Mouse (Mus musculus) R1 (cell line): ENCODE results near the gene Zic5.
"Not testable (repeated sequence)": the region's sequence is repeated elsewhere in the genome, so short reads cannot be mapped to it uniquely, and the experiment has no call there.

Experiments used
- DNase-seq: peaks from one replicate; pipeline ENCODE4 v3.0.0-alpha.2; 2018; ENCODE audit warnings: low read depth, low spot score

The Zic5 gene

DNA sequence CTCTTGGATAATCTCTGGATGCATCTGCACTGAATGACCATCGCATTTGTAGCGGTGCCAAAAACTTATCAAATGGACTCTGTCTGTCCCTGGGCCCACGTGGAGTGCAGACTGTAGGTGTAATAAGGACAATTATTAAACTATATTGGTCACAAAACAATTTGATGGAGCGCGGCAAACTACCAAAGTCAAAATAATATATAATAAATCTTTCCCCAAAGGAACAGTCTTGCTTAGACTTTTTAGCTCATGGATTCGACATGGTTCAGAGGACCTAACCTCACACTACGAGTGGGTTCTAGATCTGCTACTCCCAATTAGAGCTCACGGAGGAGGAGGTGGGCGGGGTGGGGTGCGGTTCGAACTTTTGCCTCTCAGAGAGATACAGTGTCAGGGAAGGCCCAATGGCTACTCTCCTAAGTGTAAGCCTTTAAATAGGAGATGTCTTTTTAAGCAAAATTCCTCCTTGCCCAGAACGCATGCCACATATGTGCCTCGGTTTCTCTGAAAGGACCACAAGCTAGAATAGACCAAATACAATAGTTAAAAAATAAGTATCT, 534 bp upstream of the Zic5 start:
- DNase-seq = peak; percentile 63

DNA sequence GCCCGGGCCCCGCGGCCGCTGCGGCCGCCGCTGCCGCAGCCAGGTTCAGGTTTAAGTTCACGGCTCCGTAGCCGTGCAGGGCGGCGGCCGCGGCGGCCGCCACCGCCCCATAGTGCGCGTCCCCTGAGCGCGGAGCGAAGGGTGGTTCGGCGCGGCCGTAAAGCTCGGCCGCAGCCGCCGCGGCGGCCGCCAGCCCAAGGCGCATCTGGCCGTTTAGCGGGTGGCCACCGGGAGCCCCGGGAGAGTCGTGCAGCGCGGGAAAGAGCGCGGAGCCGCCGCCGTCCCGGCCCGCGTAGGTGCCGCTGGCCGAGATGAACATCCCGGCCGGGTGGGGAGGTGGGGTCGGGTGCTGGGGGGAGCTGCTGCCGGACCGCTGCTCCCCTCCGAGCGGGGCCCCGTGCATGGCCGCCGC, 1.1 kb downstream of the Zic5 start:
- DNase-seq = no peak

DNA sequence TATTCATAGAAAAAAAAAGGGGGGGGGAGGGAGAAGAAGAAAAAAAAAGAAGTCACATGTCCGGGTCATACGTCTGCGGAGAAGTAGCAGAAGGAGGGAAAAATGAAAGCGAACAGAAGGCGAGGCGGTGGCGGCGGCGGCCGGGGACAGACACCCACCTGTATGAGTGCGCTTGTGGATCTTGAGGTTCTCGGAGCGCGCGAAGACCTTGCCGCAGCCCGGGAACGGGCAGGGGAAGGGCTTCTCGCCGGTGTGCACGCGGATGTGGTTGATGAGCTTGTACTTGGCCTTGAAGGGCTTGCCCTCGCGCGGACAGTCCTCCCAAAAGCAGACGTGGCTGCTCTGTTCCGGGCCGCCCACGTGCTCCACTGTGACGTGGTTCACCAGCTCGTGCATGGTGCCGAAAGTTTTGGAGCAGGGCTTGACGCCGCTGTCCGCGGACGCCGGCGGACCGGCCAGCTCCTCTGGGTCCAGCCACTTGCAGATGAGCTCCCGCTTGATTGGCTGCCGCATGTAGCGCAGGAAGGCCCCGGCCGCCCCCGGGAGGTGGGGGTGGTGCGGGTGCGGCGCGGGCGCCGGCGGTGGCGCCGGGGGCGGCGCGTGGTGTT, 1.6 kb downstream of the Zic5 start:
- peak; percentile 53 for DNase-seq

DNA sequence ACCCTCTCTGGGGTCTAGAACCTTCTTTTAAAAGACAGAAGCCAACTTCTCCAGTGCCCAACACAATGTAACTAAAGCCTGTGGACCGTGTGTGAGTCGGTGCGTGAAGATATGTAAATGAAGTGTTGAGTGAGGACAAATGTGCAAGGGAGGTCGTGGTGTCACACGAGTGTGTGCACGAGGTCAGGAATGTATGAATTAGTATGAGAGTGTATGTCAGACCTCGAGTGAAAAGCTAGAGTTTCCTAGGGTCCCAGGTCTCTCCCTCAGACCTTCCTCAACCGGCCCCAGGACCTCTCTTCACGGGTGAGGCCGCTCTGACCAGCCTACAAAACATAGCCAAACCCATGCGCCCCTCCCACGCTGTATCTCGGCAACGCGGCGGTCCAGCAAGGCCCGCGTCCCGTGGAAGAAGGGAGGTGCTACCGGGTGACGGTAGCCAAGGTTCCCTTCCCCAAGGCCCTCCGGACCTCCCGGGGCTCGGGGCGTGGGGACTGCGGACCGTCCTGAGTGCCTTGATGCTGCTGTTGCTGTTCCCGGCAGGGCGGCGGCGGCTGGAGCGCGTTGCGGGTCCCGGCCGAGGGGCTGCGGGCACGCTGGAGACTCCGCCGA, 2.3 kb downstream of the Zic5 start:
- DNase-seq = peak; percentile 44

DNA sequence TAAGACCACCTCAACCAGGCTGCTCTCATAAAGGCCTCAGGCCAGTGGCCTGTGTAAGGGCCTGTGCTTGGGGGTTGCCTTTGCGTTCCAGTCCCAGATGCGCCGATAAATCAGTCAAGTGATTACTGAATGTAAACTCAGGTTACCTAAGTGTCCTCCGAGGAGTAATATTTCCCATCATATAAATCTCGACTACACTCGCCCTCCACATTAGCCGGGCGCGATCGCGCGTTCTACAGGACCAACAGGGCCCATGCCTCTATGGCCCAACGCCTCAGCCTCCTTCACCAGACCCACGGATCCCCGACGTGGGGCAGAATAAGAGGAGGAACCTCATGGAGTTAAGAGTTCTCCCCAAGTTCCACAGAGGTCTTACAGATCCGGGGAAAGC, 2.8 kb downstream of the Zic5 start:
- DNase-seq = no peak

DNA sequence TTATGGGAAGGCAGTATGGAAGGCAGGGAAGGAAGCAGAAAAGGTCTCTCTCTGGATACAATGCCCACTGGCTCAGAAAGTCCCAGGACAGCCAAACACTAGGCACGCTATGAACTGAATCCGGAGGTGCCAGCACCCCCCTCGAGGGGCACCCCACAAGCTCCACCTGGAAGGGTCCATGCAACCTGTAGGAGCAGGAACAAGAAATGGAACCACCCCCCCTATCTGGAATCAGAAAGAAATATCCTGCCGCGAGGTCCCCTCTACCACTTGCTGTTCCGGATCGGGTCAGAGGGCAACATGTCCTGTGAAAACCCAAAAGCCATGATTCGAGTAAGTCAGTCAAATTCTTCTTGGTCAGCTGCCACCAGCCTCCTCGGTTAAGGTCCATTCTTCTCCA, 3.5 kb downstream of the Zic5 start:
- no peak for DNase-seq

DNA sequence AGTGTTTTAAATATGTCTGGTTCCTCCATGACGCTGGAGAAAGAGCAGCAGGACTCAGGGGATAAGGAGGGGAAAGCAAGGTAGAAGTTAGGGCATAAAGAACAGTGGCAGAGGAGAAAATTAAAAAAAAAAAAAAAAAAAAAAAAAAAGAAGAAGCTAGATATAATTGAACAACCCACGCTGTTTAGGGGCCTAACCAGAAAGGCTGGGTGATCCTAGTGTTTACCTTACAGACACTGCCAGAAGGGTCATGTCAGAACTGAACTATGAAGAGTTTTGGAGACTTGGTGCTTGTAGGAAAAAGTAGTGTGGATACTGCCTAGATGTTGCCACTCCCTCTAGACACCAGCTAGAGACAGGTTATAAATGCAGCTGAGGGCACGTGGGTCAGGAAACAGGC, 4.0 kb downstream of the Zic5 start:
- DNase-seq = no peak

DNA sequence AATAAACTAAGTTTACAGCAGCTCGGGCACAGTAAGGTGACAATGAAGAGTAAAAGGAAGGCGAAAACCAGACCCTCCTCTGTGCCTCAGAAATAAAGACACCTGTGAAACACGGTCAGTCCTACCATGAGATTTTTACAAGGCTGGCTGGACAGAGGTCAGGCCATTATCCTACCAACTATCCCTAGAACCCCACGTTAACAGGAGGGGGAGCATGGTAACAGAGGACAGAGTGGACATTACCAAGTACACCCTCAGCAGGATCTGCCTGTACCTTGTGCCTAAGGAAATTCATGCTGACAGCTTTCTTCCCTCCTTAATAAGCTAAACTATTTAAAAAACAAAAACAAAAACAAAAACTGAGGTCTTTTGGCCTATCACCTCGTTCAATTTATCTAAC, 5.3 kb downstream of the Zic5 start:
- no peak for DNase-seq

DNA sequence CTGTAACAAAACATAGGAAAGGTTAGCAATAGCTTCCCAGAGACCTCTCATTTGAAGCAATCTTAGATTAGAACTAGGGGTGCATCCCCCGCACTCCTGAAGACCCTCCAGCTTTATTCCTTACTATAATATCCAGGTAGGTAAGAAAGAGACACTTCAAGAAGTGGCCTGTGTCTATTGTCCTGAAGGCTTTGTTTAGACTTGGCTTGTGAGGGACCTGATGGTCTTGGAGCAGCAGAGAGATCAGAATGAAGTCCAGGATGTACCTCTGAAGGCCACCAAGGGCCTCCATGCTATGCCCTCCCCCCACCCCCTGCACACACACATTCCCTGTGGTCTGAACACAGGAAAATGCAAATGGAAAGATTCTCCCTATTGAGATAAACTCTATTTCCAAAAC, 5.7 kb downstream of the Zic5 start:
- no peak for DNase-seq

DNA sequence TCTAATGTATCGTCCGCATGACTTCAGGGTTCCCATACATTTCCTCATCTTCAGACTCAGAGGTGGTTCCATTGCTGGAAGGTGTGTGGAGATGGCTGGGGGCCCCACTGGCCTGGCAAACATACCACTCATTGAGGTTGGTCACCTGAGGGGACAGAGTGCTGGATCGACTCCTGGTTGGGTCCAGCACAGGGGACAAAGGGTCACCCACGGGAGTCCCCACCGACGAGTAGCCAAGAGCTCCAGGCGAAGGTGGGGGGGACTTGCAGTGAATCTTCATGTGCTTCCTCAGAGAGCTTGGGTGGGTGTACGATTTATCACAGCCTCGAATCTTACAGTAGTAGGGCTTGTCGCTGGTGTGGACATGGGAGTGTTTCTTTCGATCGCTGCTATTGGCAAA, 6.1 kb downstream of the Zic5 start:
- not testable (repeated sequence) for DNase-seq

DNA sequence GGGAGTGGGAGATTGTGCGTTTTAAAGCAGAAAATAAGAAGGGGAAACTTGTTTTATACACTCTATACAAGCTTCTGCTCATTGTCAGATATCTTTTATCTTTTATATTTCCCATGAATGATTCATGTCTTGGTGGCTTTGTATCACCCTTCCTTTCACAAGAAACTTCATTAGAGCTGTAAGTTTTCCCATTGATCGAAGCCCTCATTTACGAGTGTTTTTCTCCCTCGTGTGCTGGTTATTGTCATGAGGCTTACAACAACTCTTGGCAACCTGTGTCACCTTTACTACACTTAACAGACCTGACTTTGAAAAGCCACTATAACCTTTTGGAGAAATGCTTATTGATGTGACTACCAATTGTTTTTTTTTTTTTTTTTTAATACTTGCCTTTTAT, 9.9 kb downstream of the Zic5 start:
- DNase-seq = no peak

DNA sequence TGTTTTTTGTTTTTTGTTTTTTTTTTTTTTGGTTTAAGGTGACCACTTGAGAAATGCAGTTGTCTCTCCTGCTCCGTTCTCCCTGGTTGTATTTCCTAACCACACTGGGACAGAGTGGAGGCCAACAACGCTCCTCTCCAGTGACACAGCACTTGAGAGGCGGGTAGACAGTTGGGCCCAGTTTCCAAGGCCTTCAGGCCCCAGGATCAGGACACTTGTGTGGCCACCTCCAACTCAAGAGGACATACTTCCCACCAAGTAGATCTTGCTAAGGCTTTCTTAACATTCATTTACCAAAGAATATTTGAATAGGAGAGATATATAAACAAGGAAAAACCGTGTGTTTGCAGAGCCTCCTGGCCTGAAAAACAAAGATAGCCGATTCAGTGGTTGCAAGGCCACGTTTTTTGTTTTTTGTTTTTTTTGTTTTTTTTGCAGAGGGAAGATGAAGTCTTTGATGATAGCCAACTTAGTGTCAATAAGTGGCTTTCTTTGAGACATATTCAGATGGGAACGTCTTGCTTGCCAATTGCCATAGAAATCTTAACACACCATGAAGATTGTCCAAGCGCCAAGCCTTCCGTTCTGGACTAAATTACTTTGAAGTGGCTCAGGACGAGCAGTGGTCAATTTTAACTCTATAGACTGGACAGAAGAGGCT, 10.4 kb downstream of the Zic5 start:
- no peak for DNase-seq

DNA sequence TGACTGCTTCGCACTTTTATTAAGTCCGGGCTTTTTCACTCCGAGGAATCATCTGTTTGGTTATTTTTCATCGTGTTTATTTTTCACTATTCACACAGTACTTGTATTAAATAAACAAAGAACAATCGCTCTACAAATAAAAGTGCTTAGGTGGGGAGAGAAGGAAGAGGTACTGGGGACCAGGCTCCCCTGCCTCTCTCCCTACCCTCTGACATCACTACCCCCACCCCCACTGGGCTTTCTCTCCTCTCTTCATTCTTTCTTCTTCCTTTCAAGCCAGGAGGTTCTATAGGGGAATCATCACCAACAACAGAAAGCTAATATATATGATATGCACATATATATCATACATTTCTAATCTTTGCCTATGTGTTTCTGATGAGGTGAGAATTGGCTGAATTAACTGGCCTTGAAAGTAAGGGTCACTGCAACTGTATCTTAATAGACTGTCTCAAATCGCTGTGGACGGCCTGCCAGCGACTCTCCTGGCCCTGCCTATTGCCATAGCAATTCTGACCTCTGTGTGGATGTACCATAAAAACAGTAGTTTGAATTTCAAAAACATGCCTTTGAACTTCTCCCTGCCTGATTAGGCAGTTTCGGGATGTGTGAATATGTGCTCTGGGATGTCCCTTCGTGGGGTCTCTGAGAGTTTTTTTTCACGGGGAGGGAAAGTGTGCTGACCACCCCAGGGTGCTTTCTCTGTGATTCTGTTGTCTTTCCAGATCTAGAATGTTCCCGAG, 11.3 kb downstream of the Zic5 start:
- DNase-seq = no peak

DNA sequence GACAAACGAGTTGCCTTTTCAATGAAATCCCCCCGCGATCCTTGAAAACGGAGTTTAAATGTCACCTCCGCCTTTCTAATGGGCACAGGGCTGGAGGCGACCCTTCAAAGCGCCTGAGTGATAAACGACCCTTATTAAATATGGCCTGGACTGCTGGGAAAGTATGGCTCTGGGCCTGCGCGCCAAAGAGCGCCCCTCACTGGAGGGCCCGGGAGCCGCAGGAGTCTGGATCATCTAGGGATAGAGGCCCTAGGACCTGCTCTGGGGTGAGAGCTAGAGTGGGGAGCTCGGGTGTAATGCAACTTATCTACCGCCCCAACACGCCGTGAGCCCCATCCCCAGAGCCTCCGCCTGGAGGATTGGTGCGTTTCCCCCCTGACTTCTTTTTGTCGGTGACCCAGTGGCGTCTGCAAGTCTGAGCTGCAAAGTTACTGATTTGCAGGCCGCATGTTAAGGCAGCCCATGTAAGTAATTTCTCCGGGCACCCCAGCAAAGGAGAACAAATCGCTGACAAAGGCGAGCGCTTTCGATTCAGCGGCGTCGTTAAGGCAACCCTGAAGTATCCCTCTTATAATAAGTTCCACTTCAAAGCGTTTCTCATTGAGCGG, 12.0 kb downstream of the Zic5 start:
- peak; percentile 69 for DNase-seq

DNA sequence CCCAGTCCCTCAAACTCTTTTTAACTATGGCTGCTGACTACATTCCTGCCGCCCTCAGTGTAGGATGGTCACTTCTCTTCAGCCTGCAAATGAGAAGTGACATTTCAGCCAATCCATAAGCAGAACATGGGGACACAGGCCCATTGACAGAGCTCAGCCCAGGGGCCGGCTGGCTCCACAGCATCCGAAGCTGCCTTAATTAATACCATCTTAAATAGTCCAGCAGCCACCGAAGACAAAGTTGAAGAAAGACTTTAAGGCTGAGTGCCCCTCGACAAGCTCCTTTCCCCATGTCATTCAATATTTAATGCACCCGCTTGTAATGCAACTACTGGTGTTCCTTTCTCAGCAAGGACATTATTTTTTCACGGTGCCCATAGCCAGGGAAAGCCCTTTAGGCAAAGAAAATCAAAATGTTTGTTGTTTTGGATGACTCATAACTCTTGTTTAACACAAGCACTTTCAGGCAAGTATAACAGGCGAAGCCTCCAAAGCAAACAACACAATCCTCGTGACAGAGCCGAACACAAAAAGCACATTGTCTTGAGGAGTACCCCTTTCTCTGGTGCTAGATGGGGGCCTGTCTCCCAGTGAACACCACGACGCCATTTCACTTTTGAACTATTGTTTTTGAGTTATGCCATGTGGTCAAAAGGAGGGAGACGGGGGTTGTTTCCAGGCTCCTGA, 12.6 kb downstream of the Zic5 start:
- no peak for DNase-seq

DNA sequence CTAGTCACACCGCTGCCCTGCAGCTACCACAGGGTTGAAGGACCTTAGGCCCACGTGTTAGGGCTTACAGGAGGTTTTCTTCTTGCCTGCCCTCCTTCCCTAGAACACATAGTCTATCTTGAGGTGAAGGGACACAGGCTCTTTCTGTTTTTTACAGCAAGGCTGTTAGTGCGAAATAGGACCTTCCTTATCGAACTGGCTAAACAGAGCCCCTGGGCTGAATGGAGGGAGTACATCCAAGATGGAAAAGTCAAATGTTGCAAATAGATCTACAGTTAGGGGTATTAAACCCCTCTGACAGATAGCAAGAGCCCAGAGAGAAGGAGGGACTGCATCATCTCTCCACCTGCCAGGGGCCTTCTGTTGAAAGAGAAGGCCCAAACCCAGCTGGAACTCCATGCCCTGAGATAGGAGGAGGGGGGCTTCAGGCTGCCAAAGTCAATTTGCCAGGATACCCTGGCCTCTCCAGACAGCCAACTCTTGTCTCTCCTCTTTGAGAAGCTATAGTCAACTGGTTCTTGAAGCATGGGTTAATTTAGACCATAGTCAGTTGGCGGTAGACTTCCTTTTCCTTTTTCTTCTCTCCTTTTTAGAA, 13.8 kb downstream of the Zic5 start:
- DNase-seq = no peak

DNA sequence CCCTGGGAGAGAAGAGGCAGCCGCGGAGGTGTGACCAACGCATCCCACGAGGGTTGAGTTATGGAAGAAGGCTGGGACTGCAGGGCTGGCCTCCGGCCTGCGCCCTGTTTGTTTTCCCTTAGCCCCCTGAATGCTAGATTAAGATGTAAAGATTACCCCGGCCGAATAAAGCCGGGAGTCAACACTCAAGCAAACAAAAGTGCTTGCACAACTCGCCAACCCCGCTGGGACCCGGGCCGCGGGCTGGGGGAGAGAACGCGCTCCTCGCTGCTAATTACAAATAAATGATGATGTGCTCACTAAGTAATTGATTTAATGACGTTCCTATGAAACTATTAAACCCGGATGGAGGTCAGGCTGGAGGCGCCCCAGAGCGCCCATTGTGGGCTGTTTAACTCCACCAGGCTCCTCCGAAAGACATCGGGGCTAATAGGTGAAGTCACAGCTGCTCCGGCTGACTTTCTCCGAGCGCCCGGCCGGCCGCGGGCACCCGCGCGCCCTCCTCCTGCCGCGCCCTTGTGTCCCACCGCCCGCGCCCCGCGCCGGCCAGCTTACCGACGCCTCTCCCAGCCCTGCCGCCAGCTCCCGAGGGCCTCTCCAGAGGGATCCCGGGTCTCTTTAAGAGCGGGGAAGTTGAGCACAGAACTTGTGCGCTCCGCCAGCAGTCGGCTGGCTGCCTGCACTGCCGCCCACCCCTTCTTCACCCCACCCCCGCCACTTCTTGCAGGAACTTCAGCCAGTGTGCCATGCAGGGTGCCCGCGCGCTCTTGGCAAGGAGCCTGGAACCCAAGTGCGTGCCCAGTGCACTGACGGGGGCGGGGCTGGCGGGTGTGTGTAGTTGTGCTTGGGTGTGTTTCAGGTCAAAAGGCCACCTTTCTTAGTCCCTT, 14.7 kb downstream of the Zic5 start, which contains the start of gene Gm5089:
Gene Gm5089, minus strand, starts transcription at position 620 of the 887 bp plus-strand sequence.
- peak; percentile 57 for DNase-seq

DNA sequence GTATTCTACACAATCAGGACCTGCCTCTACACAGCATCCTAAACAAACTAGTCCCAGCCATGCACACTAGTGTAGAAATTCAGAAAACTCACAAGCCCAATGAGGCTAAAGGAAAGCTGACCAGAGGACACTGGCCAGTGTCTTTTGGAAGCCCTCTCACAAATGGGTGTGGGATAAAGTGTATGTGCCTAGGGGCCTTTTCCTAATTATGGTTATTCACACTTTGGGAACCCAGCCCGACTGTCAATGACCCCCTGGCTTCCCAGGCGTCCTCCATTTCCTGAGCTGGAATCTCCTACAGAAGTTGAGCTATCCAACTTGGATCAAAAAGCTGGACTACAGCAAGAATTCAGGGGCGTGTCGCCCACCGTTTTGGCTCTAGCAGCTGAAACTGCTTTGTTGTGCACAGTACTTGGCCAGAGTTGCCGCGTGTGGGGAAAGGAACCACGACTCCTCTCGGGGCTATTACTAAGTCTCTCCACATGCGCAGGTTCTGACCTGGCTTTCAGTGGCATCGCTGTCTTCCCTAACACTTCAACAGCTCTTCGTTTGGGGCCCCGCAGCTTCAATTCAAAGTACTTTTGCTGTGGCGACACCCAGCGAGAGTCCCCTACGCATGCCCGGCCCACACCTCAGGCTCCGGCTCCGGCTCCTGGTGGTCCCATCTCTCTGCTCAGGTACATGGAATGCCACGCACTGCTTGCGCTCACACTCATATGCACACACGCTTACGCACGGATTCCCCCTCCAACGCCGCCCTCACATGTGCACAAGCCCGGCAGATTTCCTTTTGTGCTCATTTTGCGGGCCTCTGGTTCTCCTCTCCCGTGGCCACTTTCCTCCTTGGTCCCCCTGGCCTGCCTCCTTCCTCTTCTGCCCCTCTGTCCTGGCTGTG, 15.6 kb downstream of the Zic5 start:
- DNase-seq = peak; percentile 71

DNA sequence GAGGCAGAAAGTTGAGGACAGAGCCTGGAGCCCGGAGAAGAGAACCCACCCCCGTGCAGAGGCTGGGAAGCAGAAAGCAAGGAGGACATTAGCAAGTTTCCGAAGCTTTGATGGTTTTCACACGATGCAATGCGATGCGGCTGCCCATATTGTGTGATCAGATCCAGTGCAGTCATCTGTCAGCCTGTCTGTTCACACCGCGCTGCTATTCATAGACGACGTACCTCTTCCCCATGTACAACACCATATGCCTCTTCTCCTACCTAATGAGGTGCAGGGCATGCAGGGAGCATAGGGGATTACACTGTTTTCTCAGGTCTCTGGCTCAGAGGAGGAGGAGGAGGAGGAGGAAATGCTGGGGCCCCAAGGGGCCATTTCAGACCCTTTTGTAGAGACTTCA, 28.6 kb downstream of the Zic5 start:
- no peak for DNase-seq
